Mouse (Mus musculus): ENCODE measurements around the gene Srsf1. TPM values are rescaled to one million over a fixed set of nuclear protein-coding genes. Genes with fewer than 3 reads are reported as not detected.

Gene Srsf1
- polyA plus RNA-seq, 1 experiment from 2014 or later = 235 TPM

DNA sequence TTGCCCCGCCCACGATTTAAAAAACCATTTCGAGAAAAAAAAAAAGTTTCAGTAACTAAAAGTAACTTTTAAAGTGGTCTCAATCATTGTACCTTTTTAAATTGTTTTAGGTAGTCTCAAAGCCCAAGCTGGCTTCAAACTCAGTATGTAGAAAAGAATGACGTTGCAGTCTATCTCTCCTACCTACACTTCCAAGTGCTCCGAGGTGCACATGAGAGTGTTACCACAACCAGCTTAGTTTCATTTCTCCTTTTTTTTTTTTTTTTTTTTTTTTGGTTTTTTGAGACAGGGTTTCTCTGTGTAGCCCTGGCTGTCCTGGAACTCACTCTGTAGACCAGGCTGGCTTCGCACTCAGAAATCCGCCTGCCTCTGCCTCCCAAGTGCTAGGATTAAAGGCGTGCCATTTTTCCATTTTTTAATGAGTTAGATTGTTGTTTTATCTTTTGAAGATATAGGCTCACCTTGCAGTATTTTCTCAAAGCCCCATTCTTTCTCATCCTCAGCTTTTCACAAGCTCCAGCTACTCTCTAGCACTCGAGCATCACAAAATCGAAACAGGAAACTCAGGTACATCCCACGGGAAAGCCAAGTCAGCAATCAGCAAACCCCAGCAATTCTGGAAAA, 34.4 kb upstream of the Srsf1 start:
- Histone ChIP-seq H3K27me3 (ENCODE audit: control insufficient read depth, insufficient read depth, low read length) (no peaks in the 10 kb centered on the region), H3K4me3 (ENCODE audit: low read depth, low read length) (no peak overlapping the region), H3K9me3 (ENCODE audit: control insufficient read depth, low read length) (no peaks in the 10 kb centered on the region), H3K4me1 (ENCODE audit: control insufficient read depth, insufficient read depth, low read length) (peaks cover 10% of the 10 kb centered on the region; the same call in 1 of the 2 replicates), H3K36me3 (ENCODE audit: control insufficient read depth, insufficient read depth, low read length) (no peaks in the 10 kb centered on the region), H3K9ac (replicated peaks; ENCODE audit: low read depth, low read length) (no peak overlapping the region), H3K27ac (ENCODE audit: low read depth, low read length) (no peak overlapping the region), H3K4me2 (ENCODE audit: low read depth, low read length) (no peak overlapping the region)
- ATAC-seq (ENCODE audit: low read depth) = no peak
- 96% methylated on average over 11 of the region's 11 CpGs for WGBS

DNA sequence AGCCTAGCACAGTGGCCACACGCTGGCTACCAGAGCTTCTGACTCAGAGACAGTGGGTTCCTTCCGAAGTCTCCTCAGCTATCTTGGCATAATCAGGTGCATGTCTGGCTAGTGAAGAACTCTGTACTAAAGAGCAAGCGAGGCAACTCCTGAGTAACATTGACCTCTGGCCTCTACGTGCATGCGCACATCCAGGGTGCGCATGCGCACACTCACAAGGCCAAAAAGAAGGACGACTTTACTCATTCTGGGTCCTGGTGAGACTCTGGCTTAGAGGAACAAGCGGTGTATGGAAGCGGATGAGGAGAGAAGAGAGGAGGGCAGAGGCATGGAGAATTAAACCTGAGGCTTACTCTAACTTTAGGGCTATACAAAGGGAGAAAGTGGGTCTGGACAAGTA, 33.5 kb upstream of the Srsf1 start:
- no peak for ATAC-seq (ENCODE audit: low read depth)
- no peaks in the 10 kb centered on the region for H3K27me3 ChIP-seq (ENCODE audit: control insufficient read depth, insufficient read depth, low read length)
- H3K36me3 ChIP-seq (ENCODE audit: control insufficient read depth, insufficient read depth, low read length) = no peaks in the 10 kb centered on the region
- H3K4me3 ChIP-seq (ENCODE audit: low read depth, low read length) = no peak overlapping the region
- no peak overlapping the region for H3K4me2 ChIP-seq (ENCODE audit: low read depth, low read length)
- WGBS = 94% methylated on average over 10 of the region's 10 CpGs
- H3K4me1 ChIP-seq (ENCODE audit: control insufficient read depth, insufficient read depth, low read length) = peaks cover 10% of the 10 kb centered on the region; the same call in 1 of the 2 replicates
- H3K9ac ChIP-seq (replicated peaks; ENCODE audit: low read depth, low read length) = no peak overlapping the region
- H3K9me3 ChIP-seq (ENCODE audit: control insufficient read depth, low read length) = no peaks in the 10 kb centered on the region
- no peak overlapping the region for H3K27ac ChIP-seq (ENCODE audit: low read depth, low read length)

DNA sequence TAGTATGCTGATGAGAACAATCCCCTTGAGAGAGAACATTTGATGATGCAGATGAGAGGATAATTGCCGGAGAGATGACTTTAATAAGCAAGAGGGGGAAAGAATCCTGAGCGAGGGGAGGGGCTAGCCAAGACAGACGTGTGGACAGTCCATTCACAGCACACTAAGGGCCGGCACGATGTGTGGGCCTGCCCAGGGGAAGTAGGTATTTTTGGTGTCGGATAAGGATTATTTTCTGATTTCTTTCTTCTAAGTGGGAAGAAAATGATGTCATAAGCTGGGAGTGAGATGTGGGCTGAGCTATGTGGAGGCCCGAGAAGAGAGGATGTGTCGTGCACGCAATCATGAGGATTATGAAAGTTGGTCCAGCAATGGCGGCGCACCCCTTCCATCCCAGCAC, 32.0 kb upstream of the Srsf1 start:
- H3K36me3 ChIP-seq (ENCODE audit: control insufficient read depth, insufficient read depth, low read length) = no peaks in the 10 kb centered on the region
- no peaks in the 10 kb centered on the region for H3K9me3 ChIP-seq (ENCODE audit: control insufficient read depth, low read length)
- no peak overlapping the region for H3K27ac ChIP-seq (ENCODE audit: low read depth, low read length)
- H3K9ac ChIP-seq (replicated peaks; ENCODE audit: low read depth, low read length) = no peak overlapping the region
- H3K27me3 ChIP-seq (ENCODE audit: control insufficient read depth, insufficient read depth, low read length) = no peaks in the 10 kb centered on the region
- no peak overlapping the region for H3K4me3 ChIP-seq (ENCODE audit: low read depth, low read length)
- no peak for ATAC-seq (ENCODE audit: low read depth)
- H3K4me1 ChIP-seq (ENCODE audit: control insufficient read depth, insufficient read depth, low read length) = peaks cover under 1% of the 10 kb centered on the region; the same call in 1 of the 2 replicates
- no peak overlapping the region for H3K4me2 ChIP-seq (ENCODE audit: low read depth, low read length)
- 82% methylated on average over 11 of the region's 11 CpGs for WGBS

DNA sequence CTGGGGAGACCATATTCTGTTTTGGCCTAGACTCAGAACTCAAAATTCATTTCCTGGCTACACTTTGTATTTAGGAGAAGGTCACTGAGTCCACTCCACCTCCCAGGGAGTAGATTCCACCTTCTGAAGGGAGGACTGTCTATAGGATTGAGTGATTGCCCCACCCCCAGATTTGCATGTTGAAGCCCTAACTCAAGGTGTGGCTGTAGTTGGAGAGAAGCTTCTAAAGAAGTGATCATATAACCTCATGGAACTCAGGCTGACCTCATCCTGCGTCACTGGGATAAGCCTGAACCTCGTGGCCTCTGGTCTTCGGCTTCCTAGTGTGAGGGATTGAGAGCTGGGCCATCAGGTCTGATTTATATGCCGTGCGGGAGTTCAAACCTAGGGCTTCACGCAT, 31.4 kb upstream of the Srsf1 start:
- no peaks in the 10 kb centered on the region for H3K27me3 ChIP-seq (ENCODE audit: control insufficient read depth, insufficient read depth, low read length)
- no peaks in the 10 kb centered on the region for H3K9me3 ChIP-seq (ENCODE audit: control insufficient read depth, low read length)
- ATAC-seq (ENCODE audit: low read depth) = no peak

DNA sequence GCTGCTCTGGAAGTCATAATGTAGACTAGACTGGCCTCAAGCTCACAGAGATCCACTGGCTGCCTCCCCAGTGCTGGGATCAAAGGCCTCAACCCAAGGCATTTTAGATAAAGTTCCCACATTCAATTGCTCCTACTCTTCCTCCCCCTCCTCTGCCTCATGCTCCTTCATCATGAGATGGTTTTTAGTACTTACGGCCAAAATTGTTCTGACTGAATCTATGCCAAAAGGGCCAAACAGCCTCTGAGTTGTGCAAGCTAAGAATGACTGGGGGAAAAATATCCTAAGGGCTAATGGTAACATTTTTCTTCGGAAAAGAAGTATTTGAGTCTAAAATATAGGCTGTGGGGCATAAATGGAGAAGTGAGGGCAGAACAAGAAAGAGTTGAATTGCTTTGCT, 23.2 kb upstream of the Srsf1 start:
- Histone ChIP-seq H3K4me1 (ENCODE audit: control insufficient read depth, insufficient read depth, low read length) (peaks cover 3% of the 10 kb centered on the region; the same call in 1 of the 2 replicates), H3K9me3 (ENCODE audit: control insufficient read depth, low read length) (no peaks in the 10 kb centered on the region), H3K27ac (ENCODE audit: low read depth, low read length) (no peak overlapping the region), H3K27me3 (ENCODE audit: control insufficient read depth, insufficient read depth, low read length) (no peaks in the 10 kb centered on the region), H3K36me3 (ENCODE audit: control insufficient read depth, insufficient read depth, low read length) (no peaks in the 10 kb centered on the region), H3K4me3 (ENCODE audit: low read depth, low read length) (no peak overlapping the region), H3K4me2 (ENCODE audit: low read depth, low read length) (no peak overlapping the region), H3K9ac (replicated peaks; ENCODE audit: low read depth, low read length) (no peak overlapping the region)
- ATAC-seq (ENCODE audit: low read depth) = no peak
- WGBS = 88% methylated on average over 2 of the region's 2 CpGs

More for the DNA sequence above, 31.4 kb upstream of the Srsf1 start:
- Histone ChIP-seq H3K4me2 (ENCODE audit: low read depth, low read length) (no peak overlapping the region), H3K27ac (ENCODE audit: low read depth, low read length) (no peak overlapping the region), H3K4me3 (ENCODE audit: low read depth, low read length) (no peak overlapping the region), H3K4me1 (ENCODE audit: control insufficient read depth, insufficient read depth, low read length) (no peaks in the 10 kb centered on the region), H3K9ac (replicated peaks; ENCODE audit: low read depth, low read length) (no peak overlapping the region), H3K36me3 (ENCODE audit: control insufficient read depth, insufficient read depth, low read length) (no peaks in the 10 kb centered on the region)
- WGBS = 73% methylated on average over 6 of the region's 6 CpGs

DNA sequence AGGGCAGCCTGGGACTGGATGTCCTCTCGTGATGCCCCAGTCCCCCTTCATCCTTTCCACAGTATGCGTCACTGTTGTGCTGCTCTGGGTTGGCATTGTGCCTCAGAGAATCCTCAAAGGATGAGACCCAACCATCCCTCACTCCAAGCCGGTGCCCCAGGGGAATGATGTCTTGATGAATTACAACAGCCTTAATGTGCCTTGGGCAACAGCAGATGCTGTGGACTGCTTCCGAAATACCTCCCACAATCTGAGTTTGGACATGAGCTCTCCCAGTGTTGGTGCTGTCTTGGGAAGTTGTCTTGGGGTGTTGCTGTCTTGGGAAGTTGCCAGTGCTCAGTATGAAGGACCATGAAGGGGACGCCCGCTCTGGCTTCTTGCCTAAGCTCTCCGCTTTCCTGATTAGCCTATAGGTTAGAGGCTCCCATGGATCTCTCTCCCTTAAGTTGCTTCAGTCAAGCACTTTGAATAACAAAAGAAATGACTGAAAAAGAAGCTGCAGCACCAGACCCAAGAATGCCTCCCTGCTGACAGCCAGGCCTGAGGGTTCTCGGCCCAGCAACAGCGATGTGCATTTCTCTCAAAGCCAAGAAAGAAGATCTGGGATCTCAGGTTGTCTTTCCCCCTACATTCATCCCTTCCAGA, 19.7 kb upstream of the Srsf1 start:
- no peak overlapping the region for H3K4me3 ChIP-seq (ENCODE audit: low read depth, low read length)
- 29% methylated on average over 9 of the region's 9 CpGs for WGBS
- H3K27ac ChIP-seq (ENCODE audit: low read depth, low read length) = no peak overlapping the region
- H3K27me3 ChIP-seq (ENCODE audit: control insufficient read depth, insufficient read depth, low read length) = no peaks in the 10 kb centered on the region
- no peak overlapping the region for H3K9ac ChIP-seq (replicated peaks; ENCODE audit: low read depth, low read length)
- H3K4me1 ChIP-seq (ENCODE audit: control insufficient read depth, insufficient read depth, low read length) = peaks cover 3% of the 10 kb centered on the region; the same call in 1 of the 2 replicates
- no peaks in the 10 kb centered on the region for H3K36me3 ChIP-seq (ENCODE audit: control insufficient read depth, insufficient read depth, low read length)
- no peaks in the 10 kb centered on the region for H3K9me3 ChIP-seq (ENCODE audit: control insufficient read depth, low read length)
- no peak for ATAC-seq (ENCODE audit: low read depth)
- no peak overlapping the region for H3K4me2 ChIP-seq (ENCODE audit: low read depth, low read length)

DNA sequence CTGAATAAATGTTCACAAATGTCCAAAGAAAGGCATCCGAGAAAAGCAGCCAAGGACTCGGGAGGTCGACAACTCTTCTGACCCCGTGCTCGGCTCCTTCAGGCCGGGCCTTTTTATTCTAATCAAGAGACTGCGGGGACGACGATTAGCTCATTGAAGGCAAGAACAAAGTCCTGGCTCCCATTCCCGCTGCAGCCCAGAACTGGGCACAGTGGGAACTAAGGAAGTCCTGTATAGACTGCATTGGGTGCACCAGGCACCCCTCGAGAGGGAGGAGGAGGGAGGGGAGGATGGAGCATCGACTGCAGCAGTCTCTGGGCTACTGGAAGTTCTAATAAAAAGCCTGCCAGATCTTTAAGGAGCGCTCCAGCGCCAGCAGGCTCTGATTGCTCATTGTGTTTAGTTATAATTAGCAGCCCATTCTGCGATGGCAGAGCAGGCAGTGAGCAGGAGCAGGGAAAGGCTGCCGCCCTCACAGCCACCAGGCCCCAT, 18.9 kb upstream of the Srsf1 start:
- no peak for ATAC-seq (ENCODE audit: low read depth)

DNA sequence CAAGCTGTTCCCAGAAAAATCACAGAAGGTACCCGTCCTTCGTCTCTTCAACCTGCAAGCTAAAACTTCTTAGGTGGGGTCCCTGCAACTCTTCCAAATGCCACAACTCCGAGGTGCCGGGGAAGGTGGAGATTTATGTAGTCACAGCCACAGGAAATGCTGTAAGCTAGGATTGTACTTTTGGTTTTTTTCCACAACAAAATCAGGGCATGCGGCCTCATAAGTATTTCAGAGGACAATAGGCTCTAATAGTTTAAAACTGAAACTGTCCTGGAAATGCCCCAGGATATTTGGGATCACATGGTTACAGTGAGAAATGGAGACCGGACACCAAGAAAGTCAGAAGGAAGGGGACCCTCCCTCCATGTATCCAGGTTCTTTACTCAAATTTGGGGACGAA, 17.0 kb upstream of the Srsf1 start:
- Histone ChIP-seq H3K27me3 (ENCODE audit: control insufficient read depth, insufficient read depth, low read length) (no peaks in the 10 kb centered on the region), H3K4me3 (ENCODE audit: low read depth, low read length) (no peak overlapping the region), H3K36me3 (ENCODE audit: control insufficient read depth, insufficient read depth, low read length) (no peaks in the 10 kb centered on the region), H3K9ac (replicated peaks; ENCODE audit: low read depth, low read length) (no peak overlapping the region), H3K9me3 (ENCODE audit: control insufficient read depth, low read length) (no peaks in the 10 kb centered on the region), H3K4me1 (ENCODE audit: control insufficient read depth, insufficient read depth, low read length) (peaks cover 3% of the 10 kb centered on the region; the same call in 1 of the 2 replicates), H3K27ac (ENCODE audit: low read depth, low read length) (no peak overlapping the region), H3K4me2 (ENCODE audit: low read depth, low read length) (no peak overlapping the region)
- 90% methylated on average over 7 of the region's 7 CpGs for WGBS
- no peak for ATAC-seq (ENCODE audit: low read depth)

More for the DNA sequence above, 18.9 kb upstream of the Srsf1 start:
- Histone ChIP-seq H3K36me3 (ENCODE audit: control insufficient read depth, insufficient read depth, low read length) (no peaks in the 10 kb centered on the region), H3K27me3 (ENCODE audit: control insufficient read depth, insufficient read depth, low read length) (no peaks in the 10 kb centered on the region), H3K9me3 (ENCODE audit: control insufficient read depth, low read length) (no peaks in the 10 kb centered on the region), H3K27ac (ENCODE audit: low read depth, low read length) (no peak overlapping the region), H3K4me3 (ENCODE audit: low read depth, low read length) (no peak overlapping the region), H3K4me2 (ENCODE audit: low read depth, low read length) (no peak overlapping the region), H3K9ac (replicated peaks; ENCODE audit: low read depth, low read length) (no peak overlapping the region), H3K4me1 (ENCODE audit: control insufficient read depth, insufficient read depth, low read length) (peaks cover 3% of the 10 kb centered on the region; the same call in 1 of the 2 replicates)
- WGBS = 8% methylated on average over 16 of the region's 16 CpGs

DNA sequence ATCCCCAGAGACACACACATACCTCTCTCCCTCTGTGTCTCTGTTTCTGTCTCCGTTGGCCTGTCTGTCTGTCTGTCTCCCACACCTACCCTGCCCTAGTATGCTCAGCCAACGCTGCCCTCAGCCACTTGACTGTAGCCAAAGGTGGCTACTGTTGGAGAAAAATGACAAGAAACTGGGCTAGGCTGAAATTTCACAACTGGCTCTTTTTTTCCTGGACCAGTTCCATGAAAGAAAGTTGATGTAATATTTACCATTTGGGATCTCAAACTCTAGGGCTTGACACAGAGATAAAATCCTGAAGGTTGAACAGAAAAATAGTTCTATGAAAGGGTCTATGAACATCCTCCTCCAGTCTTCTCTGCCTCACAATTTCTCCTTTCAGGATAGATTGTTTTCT, 16.3 kb upstream of the Srsf1 start:
- no peak overlapping the region for H3K4me3 ChIP-seq (ENCODE audit: low read depth, low read length)
- ATAC-seq (ENCODE audit: low read depth) = no peak
- H3K27me3 ChIP-seq (ENCODE audit: control insufficient read depth, insufficient read depth, low read length) = no peaks in the 10 kb centered on the region
- no peak overlapping the region for H3K27ac ChIP-seq (ENCODE audit: low read depth, low read length)
- H3K36me3 ChIP-seq (ENCODE audit: control insufficient read depth, insufficient read depth, low read length) = no peaks in the 10 kb centered on the region
- H3K9me3 ChIP-seq (ENCODE audit: control insufficient read depth, low read length) = no peaks in the 10 kb centered on the region
- no peak overlapping the region for H3K4me2 ChIP-seq (ENCODE audit: low read depth, low read length)
- 93% methylated on average over 2 of the region's 2 CpGs for WGBS
- H3K4me1 ChIP-seq (ENCODE audit: control insufficient read depth, insufficient read depth, low read length) = peaks cover 3% of the 10 kb centered on the region; the same call in 1 of the 2 replicates
- H3K9ac ChIP-seq (replicated peaks; ENCODE audit: low read depth, low read length) = no peak overlapping the region

Measured in neural tube, embryonic 14.5 days (tissue).